Mouse (Mus musculus) liver, embryonic 14.5 days (tissue): ENCODE measurements at regions not wholly inside any gene's neighbourhood (a gene's known extent, or its start where the extent isn't known, plus 50 kb on each side); places are given as distances from the start of the nearest gene placed in this dataset.

ENCODE experiments used
- CTCF ChIP-seq: IDR thresholded peaks from 2 replicates; pipeline ENCODE4 v1.5.1; 2016; ENCODE audit warnings: antibody characterized with exemption, low read depth, control low read depth
- EP300 ChIP-seq: IDR thresholded peaks from 2 replicates; pipeline ENCODE4 v1.6.1; 2016; ENCODE audit warnings: antibody characterized with exemption, low read depth

GRCm38 (mm10) chr9:27538480-27538879 is 141.9 kb downstream of the Spata19 start:
- TF ChIP-seq CTCF (no peak), EP300 (no peak)
